Mouse (Mus musculus): ENCODE data around the gene Mmrn1. TPM values are rescaled to one million over a fixed set of nuclear protein-coding genes. Genes with fewer than 3 reads are reported as not detected.
A peak's percentile ranks its signal among the peaks of the same experiment; 100 is the strongest.

Gene Mmrn1
- polyA plus RNA-seq, 1 experiment from 2014 or later, result 6.8 TPM

DNA sequence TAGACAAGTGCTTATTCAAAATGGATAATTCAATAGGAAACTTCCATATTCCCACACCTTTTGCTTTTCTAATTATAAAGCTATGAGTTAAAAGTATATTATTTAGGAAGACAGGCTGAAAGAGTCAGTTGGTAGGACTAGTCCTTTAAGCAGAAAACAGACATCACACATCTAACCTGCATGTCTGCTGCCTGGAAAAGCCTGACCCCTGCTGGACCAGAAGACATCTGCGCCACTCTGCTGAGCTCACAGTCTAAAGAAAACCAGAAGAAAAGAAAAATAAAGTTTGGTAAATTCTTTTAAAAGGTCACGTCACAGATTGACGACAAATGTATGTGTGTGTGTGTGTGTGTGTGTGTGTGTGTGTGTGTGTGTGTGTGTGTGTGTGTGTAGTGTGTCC, 25.6 kb downstream of the Mmrn1 start:
- Histone ChIP-seq H3K4me1 (ENCODE audit: control insufficient read depth, insufficient read depth, low read length) (no peaks in the 10 kb centered on the region), H3K27ac (replicated peaks; ENCODE audit: low read depth, low read length) (no peak overlapping the region), H3K27me3 (ENCODE audit: control insufficient read depth, insufficient read depth, low read length) (no peaks in the 10 kb centered on the region), H3K4me2 (ENCODE audit: low read depth, severe bottlenecking) (no peak overlapping the region), H3K4me3 (ENCODE audit: low read depth, low read length) (no peak overlapping the region), H3K36me3 (ENCODE audit: control insufficient read depth, insufficient read depth, low read length) (no peaks in the 10 kb centered on the region), H3K9me3 (ENCODE audit: control insufficient read depth, low read length) (no peaks in the 10 kb centered on the region), H3K9ac (ENCODE audit: low read length) (no peak overlapping the region)
- DNase-seq (ENCODE audit: low spot score) (peak; percentile 47), ATAC-seq (ENCODE audit: insufficient number of reproducible peaks, low FRiP score, low TSS enrichment, low read depth) (no peak)
- 73% methylated on average over 3 of the region's 3 CpGs for whole genome bisulfite sequencing

DNA sequence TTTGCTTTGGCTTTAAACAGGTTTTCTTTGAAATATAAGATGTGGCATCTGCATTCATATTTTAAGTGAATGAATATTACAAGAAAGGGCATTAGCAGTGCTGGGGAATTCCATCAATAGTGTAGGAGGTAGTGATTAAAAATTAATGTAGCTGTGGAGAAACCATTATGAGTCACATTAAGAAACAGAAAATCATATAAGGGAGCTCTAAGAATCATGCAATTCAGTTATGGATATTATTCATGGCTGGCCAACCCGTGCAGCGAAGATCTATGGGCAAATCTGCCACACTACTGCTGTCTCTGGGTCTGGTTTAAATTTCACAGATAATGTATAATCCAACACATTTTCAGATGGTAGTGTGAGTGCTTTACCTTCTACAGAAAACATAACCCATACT, 36.5 kb downstream of the Mmrn1 start:
- Histone ChIP-seq H3K36me3 (ENCODE audit: control insufficient read depth, insufficient read depth, low read length) (no peaks in the 10 kb centered on the region), H3K27ac (replicated peaks; ENCODE audit: low read depth, low read length) (no peak overlapping the region), H3K9ac (ENCODE audit: low read length) (no peak overlapping the region), H3K4me3 (ENCODE audit: low read depth, low read length) (no peak overlapping the region), H3K4me1 (ENCODE audit: control insufficient read depth, insufficient read depth, low read length) (no peaks in the 10 kb centered on the region), H3K4me2 (ENCODE audit: low read depth, severe bottlenecking) (no peak overlapping the region), H3K9me3 (ENCODE audit: control insufficient read depth, low read length) (no peaks in the 10 kb centered on the region), H3K27me3 (ENCODE audit: control insufficient read depth, insufficient read depth, low read length) (no peaks in the 10 kb centered on the region)
- WGBS, result 83% methylated on average over 2 of the region's 2 CpGs
- ATAC-seq (ENCODE audit: insufficient number of reproducible peaks, low FRiP score, low TSS enrichment, low read depth) (no peak), DNase-seq (ENCODE audit: low spot score) (no peak)

DNA sequence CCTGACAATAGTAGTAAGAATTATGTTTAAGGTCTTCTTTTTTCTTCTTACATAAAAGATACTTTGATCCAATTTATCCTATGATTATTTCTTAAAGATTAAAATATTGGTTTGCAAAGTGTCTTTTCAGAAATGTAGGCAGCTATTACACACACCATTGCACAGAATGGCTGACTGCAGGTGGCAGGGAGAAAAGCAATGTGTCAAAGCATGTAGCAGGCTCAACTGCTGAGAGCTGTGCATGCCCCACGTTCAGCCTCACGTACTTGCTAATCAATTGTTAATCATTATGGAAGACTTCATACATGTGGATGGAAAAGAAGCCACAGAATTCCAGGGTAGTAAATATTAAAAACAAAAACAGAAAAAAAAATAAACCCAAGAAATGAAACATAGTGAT, 37.1 kb downstream of the Mmrn1 start:
- ATAC-seq (ENCODE audit: insufficient number of reproducible peaks, low FRiP score, low TSS enrichment, low read depth), result no peak
- Histone ChIP-seq H3K27me3 (ENCODE audit: control insufficient read depth, insufficient read depth, low read length) (no peaks in the 10 kb centered on the region), H3K36me3 (ENCODE audit: control insufficient read depth, insufficient read depth, low read length) (no peaks in the 10 kb centered on the region), H3K9me3 (ENCODE audit: control insufficient read depth, low read length) (no peaks in the 10 kb centered on the region), H3K4me1 (ENCODE audit: control insufficient read depth, insufficient read depth, low read length) (no peaks in the 10 kb centered on the region), H3K4me2 (ENCODE audit: low read depth, severe bottlenecking) (no peak overlapping the region), H3K9ac (ENCODE audit: low read length) (no peak overlapping the region), H3K27ac (replicated peaks; ENCODE audit: low read depth, low read length) (no peak overlapping the region), H3K4me3 (ENCODE audit: low read depth, low read length) (no peak overlapping the region)
- 77% methylated on average over 2 of the region's 2 CpGs for WGBS
- DNase-seq (ENCODE audit: low spot score), result no peak

DNA sequence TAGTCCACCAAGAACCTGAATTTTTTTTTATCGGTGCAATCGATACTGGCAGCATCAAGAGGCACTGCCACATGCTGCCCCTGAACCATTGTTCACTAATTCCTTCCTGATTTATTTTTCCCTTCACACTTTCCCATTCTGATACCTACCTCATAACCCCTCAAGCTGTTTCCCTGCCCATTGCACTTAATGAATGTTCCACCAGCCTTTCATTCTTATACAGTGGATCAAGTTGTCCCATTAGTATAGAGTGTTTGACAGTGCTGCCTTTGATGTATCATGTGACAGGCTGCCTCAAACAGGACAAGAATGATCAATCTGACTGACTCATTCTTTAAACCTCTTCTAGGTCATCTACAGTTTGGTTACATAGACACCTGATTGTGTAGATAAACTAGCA, 37.9 kb downstream of the Mmrn1 start:
- WGBS, result 96% methylated on average over 2 of the region's 2 CpGs
- H3K4me3 ChIP-seq (ENCODE audit: low read depth, low read length), result no peak overlapping the region
- ATAC-seq (ENCODE audit: insufficient number of reproducible peaks, low FRiP score, low TSS enrichment, low read depth), result no peak
- H3K9ac ChIP-seq (ENCODE audit: low read length), result no peak overlapping the region
- no peak overlapping the region for H3K4me2 ChIP-seq (ENCODE audit: low read depth, severe bottlenecking)
- H3K36me3 ChIP-seq (ENCODE audit: control insufficient read depth, insufficient read depth, low read length), result no peaks in the 10 kb centered on the region
- H3K27me3 ChIP-seq (ENCODE audit: control insufficient read depth, insufficient read depth, low read length), result no peaks in the 10 kb centered on the region
- H3K4me1 ChIP-seq (ENCODE audit: control insufficient read depth, insufficient read depth, low read length), result no peaks in the 10 kb centered on the region
- no peak overlapping the region for H3K27ac ChIP-seq (replicated peaks; ENCODE audit: low read depth, low read length)
- H3K9me3 ChIP-seq (ENCODE audit: control insufficient read depth, low read length), result no peaks in the 10 kb centered on the region
- DNase-seq (ENCODE audit: low spot score), result no peak

DNA sequence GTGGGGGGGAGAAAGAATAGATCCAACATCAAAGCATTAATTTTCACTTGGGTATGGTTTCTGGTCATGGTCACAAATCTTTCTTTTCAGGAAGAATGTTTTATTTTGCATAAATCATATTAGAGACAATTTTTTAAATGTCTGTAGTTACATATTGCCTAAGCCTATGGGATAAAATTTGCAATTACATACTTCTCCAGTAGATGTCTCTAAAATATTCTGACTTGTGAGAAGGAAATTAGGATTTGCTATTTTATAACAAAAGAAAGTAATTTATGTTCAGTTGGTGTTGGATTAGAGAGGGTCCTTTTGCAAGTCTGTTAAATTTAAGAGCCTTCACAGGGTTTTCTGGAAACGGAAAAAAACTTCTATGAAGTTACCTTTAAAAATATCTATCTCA, 39.0 kb downstream of the Mmrn1 start:
- no peak for DNase-seq (ENCODE audit: low spot score)
- H3K4me2 ChIP-seq (ENCODE audit: low read depth, severe bottlenecking), result no peak overlapping the region
- H3K4me3 ChIP-seq (ENCODE audit: low read depth, low read length), result no peak overlapping the region
- no peak overlapping the region for H3K9ac ChIP-seq (ENCODE audit: low read length)
- no peaks in the 10 kb centered on the region for H3K36me3 ChIP-seq (ENCODE audit: control insufficient read depth, insufficient read depth, low read length)
- no peak overlapping the region for H3K27ac ChIP-seq (replicated peaks; ENCODE audit: low read depth, low read length)
- no peaks in the 10 kb centered on the region for H3K27me3 ChIP-seq (ENCODE audit: control insufficient read depth, insufficient read depth, low read length)
- WGBS, result 56% methylated on average over 1 of the region's 1 CpGs
- H3K4me1 ChIP-seq (ENCODE audit: control insufficient read depth, insufficient read depth, low read length), result no peaks in the 10 kb centered on the region
- no peaks in the 10 kb centered on the region for H3K9me3 ChIP-seq (ENCODE audit: control insufficient read depth, low read length)
- ATAC-seq (ENCODE audit: insufficient number of reproducible peaks, low FRiP score, low TSS enrichment, low read depth), result no peak

DNA sequence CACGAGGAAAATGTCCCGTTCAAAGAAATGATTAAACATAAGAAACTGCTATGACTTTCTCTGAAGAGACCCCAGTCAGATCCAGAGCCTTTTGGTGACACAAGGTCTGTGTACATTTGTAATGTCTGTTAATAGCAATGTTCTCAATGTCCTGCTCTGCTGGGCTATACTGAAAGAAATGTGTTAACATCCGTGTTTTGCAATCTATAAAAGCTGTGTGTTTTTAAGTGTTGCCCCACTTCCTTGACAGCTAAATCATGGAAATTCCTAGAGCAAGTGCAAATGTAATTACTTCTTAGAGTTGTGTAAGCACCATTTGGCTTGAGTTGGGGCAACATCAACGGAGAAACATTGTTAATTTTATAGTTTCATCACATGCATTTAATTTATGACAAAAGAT, 42.2 kb downstream of the Mmrn1 start:
- ATAC-seq (ENCODE audit: insufficient number of reproducible peaks, low FRiP score, low TSS enrichment, low read depth), result no peak
- Histone ChIP-seq H3K4me3 (ENCODE audit: low read depth, low read length) (no peak overlapping the region), H3K36me3 (ENCODE audit: control insufficient read depth, insufficient read depth, low read length) (no peaks in the 10 kb centered on the region), H3K9ac (ENCODE audit: low read length) (no peak overlapping the region), H3K27me3 (ENCODE audit: control insufficient read depth, insufficient read depth, low read length) (no peaks in the 10 kb centered on the region), H3K4me2 (ENCODE audit: low read depth, severe bottlenecking) (no peak overlapping the region), H3K4me1 (ENCODE audit: control insufficient read depth, insufficient read depth, low read length) (no peaks in the 10 kb centered on the region), H3K9me3 (ENCODE audit: control insufficient read depth, low read length) (no peaks in the 10 kb centered on the region), H3K27ac (replicated peaks; ENCODE audit: low read depth, low read length) (no peak overlapping the region)
- WGBS, result 71% methylated on average over 4 of the region's 4 CpGs
- DNase-seq (ENCODE audit: low spot score), result no peak

DNA sequence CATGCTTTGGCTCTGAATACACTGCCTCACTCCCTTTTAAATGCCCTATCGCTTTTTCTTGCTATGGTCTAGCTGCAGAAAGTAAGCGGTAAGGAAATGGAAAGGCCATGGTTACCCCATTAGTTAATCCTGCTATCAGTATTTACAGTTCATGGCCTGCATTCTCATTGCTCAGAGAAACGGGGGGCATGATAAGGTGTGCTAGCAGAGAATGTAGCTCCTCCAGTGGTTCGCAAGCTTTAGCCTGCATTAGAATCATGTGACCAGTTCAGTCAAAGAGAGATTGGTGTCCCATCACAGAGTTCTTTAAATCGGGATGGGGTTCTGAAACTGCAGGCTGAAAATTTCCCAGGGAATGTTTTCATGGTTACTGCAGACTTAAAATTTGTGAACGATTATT, 44.6 kb downstream of the Mmrn1 start:
- 88% methylated on average over 6 of the region's 6 CpGs for WGBS
- H3K9ac ChIP-seq (ENCODE audit: low read length), result no peak overlapping the region
- H3K4me3 ChIP-seq (ENCODE audit: low read depth, low read length), result no peak overlapping the region
- no peaks in the 10 kb centered on the region for H3K4me1 ChIP-seq (ENCODE audit: control insufficient read depth, insufficient read depth, low read length)
- no peak overlapping the region for H3K4me2 ChIP-seq (ENCODE audit: low read depth, severe bottlenecking)
- no peak for ATAC-seq (ENCODE audit: insufficient number of reproducible peaks, low FRiP score, low TSS enrichment, low read depth)
- no peak overlapping the region for H3K27ac ChIP-seq (replicated peaks; ENCODE audit: low read depth, low read length)
- no peaks in the 10 kb centered on the region for H3K36me3 ChIP-seq (ENCODE audit: control insufficient read depth, insufficient read depth, low read length)
- no peaks in the 10 kb centered on the region for H3K9me3 ChIP-seq (ENCODE audit: control insufficient read depth, low read length)
- DNase-seq (ENCODE audit: low spot score), result no peak
- H3K27me3 ChIP-seq (ENCODE audit: control insufficient read depth, insufficient read depth, low read length), result no peaks in the 10 kb centered on the region

DNA sequence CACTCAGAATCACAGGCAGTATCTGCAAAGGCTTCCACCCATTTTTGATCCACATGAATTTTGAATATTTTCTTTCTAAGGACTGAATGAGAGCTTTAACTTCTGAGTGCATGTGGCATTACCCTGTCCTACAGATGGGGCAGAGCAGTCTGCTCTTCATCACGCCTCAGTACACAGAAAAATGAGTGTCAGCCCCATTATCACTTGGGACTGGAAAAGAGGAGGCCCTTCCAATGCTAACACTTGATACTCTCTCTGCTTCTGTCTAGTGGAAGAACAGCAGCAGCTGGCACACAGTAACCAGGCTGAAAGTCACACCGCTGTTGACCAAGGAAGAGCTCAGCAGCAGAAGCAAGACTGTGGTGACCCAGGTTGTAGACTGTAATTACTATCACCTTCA, 46.0 kb downstream of the Mmrn1 start:
- H3K36me3 ChIP-seq (ENCODE audit: control insufficient read depth, insufficient read depth, low read length), result no peaks in the 10 kb centered on the region
- no peak for ATAC-seq (ENCODE audit: insufficient number of reproducible peaks, low FRiP score, low TSS enrichment, low read depth)

DNA sequence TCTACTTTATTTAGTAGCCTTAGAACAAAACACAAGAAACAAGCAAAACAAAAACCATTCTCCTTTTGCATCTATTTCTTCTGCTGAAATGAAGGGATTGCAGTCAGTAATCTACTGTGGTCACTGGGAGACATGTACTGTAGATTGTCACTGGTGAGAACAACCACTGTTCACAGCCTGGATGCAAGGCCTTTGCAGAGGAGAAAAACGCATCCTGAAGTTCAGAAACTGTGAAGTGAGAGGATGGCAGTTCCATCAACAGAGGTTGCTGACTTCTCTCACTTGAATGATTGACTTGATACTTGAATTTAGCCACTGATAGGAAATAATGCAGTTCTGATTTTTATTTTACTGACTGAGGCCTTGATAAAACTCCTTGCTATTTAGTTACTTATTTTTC, 53.8 kb downstream of the Mmrn1 start:
- Histone ChIP-seq H3K4me2 (ENCODE audit: low read depth, severe bottlenecking) (no peak overlapping the region), H3K27ac (replicated peaks; ENCODE audit: low read depth, low read length) (no peak overlapping the region), H3K9me3 (ENCODE audit: control insufficient read depth, low read length) (no peaks in the 10 kb centered on the region), H3K4me3 (ENCODE audit: low read depth, low read length) (no peak overlapping the region), H3K4me1 (ENCODE audit: control insufficient read depth, insufficient read depth, low read length) (no peaks in the 10 kb centered on the region), H3K27me3 (ENCODE audit: control insufficient read depth, insufficient read depth, low read length) (no peaks in the 10 kb centered on the region), H3K36me3 (ENCODE audit: control insufficient read depth, insufficient read depth, low read length) (no peaks in the 10 kb centered on the region), H3K9ac (ENCODE audit: low read length) (no peak overlapping the region)
- ATAC-seq (ENCODE audit: insufficient number of reproducible peaks, low FRiP score, low TSS enrichment, low read depth) (no peak), DNase-seq (ENCODE audit: low spot score) (no peak)
- WGBS, result 87% methylated on average over 1 of the region's 1 CpGs

More for the DNA sequence above, 46.0 kb downstream of the Mmrn1 start:
- 83% methylated on average over 2 of the region's 2 CpGs for WGBS
- Histone ChIP-seq H3K4me3 (ENCODE audit: low read depth, low read length) (no peak overlapping the region), H3K4me1 (ENCODE audit: control insufficient read depth, insufficient read depth, low read length) (no peaks in the 10 kb centered on the region), H3K4me2 (ENCODE audit: low read depth, severe bottlenecking) (no peak overlapping the region), H3K27me3 (ENCODE audit: control insufficient read depth, insufficient read depth, low read length) (no peaks in the 10 kb centered on the region), H3K27ac (replicated peaks; ENCODE audit: low read depth, low read length) (no peak overlapping the region), H3K9ac (ENCODE audit: low read length) (no peak overlapping the region), H3K9me3 (ENCODE audit: control insufficient read depth, low read length) (no peaks in the 10 kb centered on the region)
- DNase-seq (ENCODE audit: low spot score), result no peak
